Mouse (Mus musculus) small intestine, adult 2 months (tissue): Measurements from ENCODE around the gene Rab21.

ENCODE experiments used
- CTCF ChIP-seq: fragments of 200-500 bp; IDR thresholded peaks from 2 replicates; pipeline ENCODE4 v1.5.1; 2012; ENCODE audit warnings: low read depth, mild to moderate bottlenecking, control low read depth, inconsistent platforms, low read length, moderate library complexity, mixed read lengths; ENCODE audit not compliant: insufficient replicate concordance, insufficient read length; ENCODE audit errors: extremely low read depth
- POLR2A ChIP-seq: fragments of 200-500 bp; IDR thresholded peaks from 2 replicates; pipeline ENCODE4 v1.6.1; 2012; ENCODE audit warnings: low read depth, mild to moderate bottlenecking, control low read depth, inconsistent platforms, low read length, moderate library complexity

DNA sequence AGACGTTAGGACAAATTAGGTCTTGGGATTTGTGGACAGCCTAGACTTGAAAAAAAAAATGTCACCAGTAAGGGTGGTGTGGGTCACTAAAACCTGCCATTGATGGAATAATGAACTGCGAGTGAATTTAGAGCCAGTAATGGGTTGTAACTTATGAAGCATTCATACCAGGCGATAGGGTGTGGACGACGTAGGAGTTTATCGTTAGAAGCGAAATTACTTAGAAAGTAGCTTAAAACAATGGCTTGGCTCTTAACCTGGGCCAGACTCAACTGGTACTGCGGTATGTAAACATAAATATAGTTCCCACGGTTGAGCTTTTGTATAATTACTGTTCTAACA lies 47.2 kb upstream of the Rab21 start:
- TF ChIP-seq POLR2A (no peak), CTCF (no peak)
